Mouse (Mus musculus): ENCODE measurements around the gene Prima1.

The Prima1 gene

DNA sequence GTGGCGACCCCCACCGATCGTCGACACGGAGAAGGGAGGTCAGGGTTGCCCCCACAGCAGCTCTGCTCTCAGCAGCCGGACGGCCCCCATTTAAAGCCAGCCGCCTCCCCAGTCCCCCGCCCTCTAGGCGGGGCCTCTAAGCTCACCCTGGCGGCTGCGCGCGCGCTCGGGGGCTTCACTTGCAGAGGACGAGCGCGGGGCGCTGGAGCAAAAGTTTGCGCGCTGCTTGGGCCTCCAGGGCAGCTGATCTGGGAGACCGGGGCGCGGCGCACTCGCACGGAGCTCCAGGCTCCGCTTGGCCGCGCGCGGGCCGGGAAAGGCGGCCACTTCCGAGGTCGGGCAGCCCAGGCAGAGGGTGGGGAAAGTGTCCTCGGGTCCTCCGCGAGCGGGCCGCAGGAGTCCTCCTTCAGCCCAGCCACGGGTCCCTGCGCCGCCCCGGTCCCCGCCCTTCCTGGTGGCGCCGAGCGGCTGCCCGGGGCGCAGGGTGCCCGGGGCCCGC is at the start of gene Prima1:
TSS of gene Prima1 (minus strand) at position 68 of the 499 bp plus-strand sequence.
- peak; percentile 5 for DNase-seq

DNA sequence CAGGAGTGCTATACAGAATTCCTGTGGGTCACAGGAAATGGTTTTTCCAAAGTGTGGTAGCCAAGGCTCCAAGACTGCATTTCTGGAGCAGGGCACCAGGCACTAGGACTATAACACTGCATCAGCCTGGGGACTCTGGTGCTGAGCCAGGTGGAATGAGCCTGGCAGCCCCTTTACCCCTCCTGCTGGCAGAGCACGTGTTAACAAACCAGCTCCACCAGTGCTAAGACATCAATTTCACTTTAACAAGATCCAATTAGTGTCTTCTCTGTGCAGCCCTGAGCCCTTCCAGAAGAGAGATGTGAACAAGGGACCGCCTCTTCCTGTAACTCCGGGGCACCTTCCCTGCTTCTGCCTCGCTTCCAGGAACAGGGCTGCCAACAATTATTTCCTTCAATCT is 45.3 kb upstream of the Prima1 start:
- DNase-seq, result no peak

DNA sequence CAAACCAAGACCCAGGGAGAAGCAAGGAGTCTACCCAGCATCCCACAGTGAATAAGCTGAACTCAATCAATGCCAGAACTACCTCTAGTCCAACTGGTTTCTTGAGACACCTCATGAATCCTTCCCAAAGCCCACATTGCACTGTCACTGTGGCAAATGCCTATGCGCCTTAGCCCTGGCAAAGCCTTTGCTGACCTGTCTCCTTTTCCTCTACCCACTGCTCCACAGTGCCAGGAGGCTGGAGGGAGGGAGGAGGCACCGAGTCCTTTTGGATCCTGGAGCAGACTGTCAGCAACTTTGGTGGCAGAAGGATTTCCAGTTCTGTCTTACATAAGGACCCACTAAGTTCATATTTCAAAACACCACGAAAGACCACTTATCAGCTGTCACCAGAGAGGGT is 41.5 kb upstream of the Prima1 start:
- no peak for DNase-seq

DNA sequence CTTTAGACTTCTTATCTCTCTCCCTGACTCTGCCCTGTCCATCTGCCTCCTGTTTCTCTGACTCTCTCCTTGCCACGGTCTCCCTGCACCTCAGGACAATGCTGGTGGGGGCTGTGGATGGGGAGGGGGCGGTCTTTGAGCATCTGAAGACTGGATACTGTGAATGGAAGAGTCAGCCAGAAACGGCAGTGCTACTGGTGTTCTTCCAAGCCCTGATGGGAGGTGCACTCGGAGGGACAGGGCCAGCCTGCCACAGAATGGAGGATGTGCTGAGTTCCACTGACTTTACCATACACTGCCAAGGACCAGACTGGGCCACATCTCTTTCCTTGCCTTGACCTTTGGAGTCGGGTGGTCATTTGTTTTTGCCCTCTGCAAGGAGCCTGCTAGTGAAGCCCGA is 41.0 kb upstream of the Prima1 start:
- no peak for DNase-seq

DNA sequence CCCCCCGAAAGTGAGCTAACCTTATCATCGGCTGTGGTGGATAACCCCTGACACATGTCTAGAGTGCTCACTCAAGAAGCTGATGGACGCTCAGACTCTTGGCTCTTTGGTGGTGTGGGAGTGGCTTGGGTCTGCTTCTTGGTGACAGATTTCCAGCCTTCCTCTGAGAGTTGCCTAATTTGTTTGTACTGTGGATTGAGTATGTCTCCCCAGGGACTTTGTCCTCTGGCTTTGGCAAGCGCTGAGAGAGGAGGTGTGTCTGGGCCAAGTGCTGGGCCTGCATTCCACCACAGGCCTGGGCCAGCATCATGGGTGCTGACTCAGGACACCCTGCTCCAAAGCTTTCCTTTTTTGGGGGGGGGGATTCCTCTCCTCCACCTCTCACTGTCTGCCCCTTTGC is 40.0 kb upstream of the Prima1 start:
- DNase-seq, result no peak

DNA sequence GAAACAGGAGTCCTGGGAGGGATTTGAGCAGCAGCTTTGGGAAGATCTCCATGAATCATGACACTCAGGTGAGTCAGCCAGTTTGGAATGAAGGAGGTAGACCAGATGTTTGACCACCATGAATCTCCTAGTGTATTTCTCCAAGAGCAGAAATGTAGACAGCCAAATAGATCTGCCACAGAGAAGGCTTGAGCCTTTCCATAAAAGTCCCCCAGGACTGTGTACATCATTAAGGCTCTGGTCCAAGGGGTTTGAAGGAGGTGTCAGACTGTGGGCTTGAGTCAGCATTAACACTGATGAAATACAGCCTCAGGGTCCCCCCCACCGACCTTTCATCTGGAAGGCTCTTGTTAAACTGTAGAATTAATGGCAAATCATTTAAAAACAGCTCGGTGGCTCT is 39.5 kb upstream of the Prima1 start:
- no peak for DNase-seq

DNA sequence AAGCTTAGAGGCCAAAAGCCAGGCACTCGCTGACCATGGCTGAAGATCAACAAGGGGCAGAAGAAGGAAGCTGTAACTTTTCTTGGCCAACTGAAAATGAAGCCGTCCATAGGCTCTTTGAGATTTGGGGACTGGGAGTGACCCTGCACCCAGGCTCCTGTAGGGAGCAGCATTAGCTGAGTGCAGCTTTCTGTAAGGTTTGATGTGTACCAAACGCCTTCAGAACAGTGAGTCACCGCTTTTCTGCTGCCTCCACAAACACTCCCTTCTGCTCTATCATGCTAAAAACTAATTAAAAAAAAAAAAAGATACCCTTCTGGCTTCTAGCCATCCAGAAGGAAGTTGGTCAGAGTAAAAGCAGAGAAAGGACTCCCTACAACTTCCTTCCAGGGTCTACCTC is 34.5 kb upstream of the Prima1 start:
- no peak for DNase-seq

DNA sequence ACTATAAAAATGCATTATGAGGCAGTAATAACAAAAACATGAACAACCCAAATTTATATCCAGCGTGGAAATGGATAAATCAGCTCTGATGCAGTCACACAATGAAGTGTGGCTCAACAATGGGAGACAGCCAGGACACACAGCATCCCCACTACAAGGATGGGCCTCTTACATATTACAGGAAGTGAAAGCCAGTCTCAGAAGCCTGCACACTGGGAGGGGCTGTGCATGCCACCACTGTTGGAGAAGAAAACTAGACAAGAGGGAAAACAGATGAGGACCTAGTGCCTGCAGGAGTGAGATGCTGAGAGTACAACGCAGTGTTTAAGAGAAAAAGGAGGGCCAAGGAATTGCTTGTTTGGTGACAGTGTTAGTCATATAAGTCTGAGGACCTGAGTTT is 31.8 kb upstream of the Prima1 start:
- no peak for DNase-seq

DNA sequence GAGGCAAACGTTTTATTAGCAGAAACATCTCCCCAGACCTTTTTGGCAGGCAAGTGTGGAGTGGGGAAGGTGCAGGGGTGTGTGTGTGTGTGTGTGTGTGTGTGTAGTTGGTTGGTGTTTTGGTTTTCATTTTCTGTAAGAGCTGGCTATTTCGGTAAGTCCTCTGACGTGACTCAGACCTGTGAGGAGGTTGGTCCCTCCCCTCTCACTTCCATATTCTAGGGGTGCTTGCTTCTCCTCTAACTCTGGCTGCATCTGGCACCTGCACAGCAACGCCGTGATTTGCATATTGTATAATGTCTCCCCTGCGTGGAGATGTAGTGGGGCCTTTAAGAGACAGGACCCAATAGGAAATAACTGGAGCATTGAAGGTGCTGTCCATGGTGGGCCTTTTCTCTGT is 31.1 kb upstream of the Prima1 start:
- no peak for DNase-seq

DNA sequence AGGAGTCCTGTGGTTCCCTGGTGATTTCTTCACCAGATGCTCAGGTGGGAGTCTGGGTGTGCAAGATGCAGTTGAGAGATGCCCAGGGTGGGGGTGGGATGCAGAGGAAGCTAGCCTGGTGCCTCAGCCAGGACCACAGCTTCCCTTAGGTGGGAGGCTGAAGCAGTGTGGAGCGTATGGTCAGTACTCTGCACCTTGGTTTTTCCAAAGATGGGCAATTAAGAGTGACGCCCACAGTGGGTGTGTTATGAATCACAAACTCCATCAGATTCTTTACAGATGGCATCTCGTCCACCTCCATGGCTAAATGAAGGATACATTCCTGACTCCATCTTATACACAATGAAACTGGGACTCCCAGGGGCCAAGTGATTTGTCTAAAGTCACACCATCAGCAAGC is 30.2 kb upstream of the Prima1 start:
- no peak for DNase-seq

DNA sequence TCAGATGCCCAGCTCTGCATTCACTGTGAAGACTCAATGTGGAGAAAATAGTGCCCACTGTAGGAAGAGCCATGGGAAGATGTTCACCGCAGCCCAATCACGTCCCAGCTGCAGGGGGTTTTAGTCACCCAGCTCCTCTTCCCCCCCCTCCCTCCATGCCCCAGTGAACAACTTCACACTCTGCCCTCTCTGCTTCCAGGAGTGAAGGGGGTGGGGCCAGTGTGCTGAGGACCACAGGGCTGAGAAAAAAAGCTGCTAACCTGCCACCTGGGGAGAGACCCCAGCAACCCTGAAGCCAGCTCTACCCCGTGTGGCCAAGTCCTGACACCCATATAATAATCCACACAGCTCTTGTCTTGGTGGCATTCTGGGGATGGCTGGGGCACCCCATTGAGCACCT is 24.7 kb upstream of the Prima1 start:
- no peak for DNase-seq

DNA sequence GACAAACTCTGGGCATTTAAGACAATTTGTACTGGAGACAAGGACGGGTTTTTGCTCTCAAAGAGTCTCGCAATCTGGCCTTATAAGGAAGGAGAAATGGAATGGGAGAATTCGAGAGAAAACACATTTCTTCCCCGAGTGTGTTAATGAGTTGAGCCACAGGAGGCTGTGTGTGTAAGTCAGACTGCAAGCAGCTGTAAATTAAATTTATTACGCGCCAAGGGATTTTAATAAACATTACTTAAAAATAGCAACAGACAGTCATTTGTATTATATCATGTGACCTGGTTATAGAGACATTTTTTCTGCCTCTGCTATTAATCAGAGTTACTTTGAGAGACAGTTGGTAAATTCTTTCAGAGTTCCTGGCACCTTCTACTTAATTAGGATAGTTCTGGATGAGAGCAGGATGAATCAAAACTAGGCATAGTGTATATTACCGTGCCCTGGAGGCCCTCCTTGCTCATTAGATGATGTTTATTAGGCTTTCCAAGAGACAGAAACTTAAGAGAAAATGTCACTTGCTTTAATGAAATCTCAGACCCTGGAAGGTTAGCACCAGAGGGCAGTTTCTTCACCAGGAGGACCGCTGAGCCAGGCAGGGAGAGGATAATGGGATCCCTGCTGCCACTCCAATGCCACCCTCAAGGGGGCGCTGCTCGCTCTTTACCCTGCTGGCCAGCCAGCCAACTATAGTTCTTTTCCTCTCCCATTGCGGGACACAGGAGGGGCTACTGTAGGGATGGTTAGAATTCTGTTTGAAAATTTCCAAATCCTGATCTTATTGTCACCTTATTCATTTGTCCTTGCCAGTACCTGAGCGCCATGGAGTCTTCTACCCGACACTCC is 20.3 kb upstream of the Prima1 start:
- no peak for DNase-seq

DNA sequence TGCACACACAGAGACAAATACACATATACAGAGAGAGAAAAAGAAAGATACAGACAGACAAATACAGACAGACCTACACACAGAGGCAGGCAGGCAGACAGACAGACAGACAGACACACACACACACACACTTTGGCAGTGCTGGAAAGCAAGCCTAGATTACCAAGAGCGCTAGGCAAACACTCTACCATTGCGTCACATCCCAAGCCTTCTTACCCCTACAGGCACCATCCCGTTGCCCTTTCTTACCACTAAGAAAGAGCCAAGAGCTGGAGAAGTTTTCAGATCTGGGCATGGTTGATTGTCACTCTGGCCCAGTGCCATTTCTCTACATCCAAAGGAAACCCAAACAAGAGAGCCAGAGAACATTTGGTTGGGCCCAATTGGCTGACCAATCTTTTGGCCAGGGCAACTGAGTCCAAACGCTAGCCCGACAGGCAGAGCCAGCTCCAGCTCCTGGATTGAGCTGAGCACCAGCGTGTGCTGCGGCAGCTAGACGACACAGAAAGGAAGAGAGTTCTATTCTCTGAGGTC is 11.0 kb upstream of the Prima1 start:
- DNase-seq, result no peak

DNA sequence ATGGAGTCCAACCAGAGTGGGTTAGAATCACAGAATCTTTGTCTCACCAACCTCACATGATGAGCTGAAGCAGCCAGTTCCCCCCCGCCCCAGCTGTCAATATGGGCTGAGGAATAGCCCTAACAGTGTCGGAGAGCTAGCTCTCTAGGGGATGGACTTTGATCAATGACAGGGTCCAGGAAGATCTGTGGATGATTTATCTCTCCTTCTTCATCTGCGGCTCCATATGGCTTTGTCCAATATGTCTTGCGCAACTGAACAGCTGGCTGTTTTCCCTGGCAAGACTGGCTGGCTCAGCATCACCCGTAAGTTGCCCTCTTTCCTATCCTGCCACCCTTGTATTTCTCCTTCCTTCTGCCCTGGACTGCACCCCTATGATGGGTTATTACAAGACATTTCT is 9.2 kb upstream of the Prima1 start:
- no peak for DNase-seq

DNA sequence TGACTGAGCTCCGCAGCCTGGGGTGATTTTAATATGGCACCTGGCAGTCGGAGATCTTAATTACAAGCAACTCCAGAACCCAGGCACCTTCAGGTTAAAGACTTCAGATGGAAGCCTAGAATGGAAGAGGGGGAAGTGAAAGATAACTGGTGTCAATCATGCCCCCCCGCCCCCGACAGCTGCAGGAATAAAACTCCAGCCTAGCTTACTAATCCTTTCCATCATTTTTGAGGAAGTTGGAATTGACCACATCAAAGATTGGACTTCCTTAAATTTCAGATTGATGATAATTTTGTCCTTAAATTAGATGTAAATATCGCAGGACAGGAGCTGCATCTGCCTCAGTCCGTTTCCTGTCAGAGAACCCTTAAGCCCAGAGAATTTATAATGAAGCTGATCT is 8.4 kb upstream of the Prima1 start:
- DNase-seq, result no peak

DNA sequence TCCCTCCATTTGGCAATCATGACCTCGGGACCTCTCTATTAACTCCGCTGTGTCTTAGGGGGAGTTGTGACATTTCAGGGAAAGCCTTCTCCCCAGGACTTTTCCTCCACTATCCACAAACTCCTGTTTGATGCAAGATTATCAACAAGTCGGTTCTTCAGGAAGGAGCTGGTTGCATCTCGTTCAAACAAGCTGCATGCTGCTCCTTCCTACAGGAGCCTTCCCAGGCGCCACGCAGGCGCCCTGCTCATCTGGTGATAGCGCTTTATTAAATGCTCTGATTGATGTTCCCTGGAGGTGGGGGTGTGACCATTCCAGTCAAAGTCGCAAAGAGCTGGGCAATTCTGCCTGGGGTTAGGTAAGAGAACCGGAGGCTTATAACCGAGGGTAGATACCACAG is 1.1 kb upstream of the Prima1 start:
- DNase-seq, result no peak

DNA sequence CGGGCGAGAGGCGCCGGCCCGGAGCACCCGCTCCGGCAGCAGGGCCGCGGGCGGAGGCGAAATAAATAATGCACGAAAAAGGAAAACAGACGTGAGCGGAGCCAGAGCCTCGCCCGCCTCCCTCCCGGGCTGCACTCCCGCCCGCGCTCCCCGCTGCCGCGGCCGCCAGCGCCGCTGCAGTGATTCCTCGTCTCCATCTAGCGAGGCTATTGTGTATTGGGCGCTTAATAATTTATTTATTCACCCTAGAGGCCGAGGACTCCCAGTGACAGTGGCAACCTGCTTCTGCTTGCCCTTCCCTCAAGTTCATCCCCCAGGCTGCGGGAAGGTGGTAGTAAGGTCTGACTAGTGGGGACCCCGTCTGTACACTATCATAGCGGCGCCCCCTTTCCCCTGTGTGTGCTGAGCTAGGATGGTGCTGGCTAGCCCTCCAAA is 658 bp upstream of the Prima1 start:
- DNase-seq, result peak; percentile 7

DNA sequence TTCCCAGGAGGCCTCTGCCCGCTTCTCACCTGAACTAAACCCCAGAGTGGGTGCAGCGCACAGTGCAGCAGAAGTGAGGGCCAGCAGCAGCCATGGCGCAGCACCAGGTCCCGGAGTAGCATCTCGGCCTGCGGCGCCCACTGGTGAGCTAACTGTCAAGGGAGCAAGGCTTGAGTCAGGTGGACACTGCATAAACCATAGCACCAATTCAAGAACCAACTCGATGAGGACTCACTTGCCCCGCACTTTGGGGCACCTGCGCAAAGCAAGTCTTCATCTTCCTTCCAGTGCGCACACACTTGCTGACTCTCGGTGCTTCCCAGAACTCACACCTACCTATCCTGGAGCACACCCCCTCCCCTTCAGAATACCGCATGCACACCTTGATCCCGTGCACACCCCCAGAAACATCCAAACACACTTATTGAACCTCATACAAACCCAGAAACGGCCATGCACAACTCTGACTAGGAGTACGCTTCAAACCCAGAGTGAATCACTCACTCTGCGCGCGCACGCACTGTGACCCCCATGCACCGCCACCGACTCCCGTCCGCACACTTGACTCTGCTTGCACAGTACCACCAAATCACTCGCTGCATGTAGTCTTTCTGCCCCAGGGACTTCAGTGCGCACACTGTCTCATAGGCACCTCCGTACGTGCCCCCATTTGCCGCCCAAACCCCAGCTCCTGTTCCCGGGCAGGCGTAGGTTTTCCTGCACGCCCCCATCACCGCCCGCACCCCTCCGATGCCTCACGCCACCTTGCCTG is 453 bp downstream of the Prima1 start:
- no peak for DNase-seq

DNA sequence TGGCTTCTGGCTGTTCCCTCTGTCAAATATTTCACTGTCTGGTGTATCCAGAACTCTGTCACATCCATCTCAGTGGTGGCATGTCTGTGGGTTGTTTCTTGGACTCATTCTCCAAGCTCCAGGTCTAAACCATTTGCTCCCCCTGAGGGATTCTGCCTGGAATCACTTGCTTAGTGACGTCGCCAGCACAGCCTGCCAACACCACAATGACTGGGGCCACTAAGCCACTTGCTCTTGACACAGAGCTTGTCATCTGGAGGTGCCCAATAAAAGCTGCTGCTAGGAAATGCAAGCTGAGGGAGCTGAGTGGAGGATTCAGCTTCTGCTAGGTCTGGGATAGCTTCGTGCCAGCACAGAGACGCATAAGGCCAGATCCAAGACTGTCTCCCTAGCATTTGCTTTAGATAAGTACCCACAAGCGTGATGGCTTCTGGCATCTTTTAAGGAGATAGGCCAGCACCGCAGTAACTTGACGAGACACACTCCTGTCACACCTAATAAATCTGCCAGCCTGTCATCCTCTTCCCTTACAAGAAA is 3.0 kb downstream of the Prima1 start:
- no peak for DNase-seq

DNA sequence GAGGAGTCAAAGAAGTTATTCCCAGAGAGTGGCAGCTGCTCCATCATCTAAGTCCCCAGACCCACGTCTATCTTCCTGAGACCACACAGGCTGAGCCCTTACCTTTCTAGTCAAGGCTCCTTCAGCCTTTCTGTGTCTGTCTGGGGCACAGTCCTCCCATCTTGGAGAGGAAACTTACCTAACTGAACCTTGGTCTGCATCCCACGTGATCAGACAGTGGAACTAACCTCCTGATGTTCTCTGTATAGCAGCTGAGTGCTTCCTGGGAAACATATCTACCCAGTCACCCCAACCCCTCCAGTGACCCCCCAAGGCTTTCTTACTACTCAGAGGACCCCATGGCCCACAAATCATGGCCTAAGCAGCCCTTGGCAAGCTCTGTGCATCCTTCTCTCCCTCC is 6.1 kb downstream of the Prima1 start:
- DNase-seq, result no peak

DNA sequence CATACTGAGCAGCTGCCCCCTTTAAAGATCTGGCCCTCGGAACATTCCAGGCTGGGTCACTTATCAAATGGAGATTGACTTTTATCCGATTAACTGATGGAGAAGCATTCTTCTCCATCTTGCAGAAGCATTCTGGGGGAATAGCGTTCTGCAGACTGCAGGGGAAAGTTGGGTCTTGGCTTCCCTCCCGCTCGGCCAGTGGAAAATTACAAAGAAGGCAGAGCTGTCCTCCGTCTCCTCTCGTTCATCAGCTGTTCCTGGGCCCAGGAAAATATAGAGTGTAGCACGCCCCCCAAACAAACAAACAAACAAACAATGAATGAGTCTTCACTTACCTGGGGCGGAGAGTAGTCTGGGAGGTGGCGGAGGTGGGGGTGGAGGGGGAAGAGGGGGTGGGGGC is 6.7 kb downstream of the Prima1 start:
- DNase-seq, result no peak

DNA sequence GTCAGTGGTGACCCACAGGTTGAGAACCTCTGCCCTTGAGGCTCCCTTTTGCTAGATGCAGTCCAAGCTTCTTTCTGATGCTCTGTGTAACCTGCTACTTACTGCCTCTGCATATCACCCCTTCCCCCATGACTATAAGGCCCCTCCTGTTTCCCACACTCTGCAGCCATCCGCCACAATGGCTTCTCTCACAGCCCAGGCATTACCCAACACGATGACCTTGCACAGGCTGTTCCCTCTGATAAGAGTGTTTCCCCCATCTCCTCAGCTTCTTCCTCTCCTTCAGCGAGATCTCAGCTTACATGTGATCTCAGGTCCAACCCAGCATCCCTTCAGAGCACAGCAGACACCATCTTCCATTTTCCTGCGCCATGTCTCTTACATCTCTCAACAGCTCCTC is 12.9 kb downstream of the Prima1 start:
- DNase-seq, result no peak

DNA sequence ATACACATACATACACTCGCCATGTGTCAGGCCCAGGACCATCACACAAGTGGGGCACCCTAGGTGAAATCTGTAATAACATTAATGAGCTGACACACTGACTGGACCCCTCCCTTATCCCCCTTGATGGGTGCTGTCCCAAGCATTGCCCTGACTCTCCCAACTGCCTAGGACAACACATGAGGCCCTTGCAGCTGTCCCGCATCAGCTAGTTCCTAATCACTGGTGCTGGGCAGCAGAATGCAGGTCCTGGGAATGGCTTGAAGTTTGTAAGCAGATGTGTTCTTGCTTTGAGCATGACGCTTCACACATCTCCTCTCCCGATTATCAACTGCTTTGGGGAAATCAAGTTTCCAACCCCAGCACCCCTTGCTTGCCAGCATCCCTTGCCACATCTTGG is 15.8 kb downstream of the Prima1 start:
- no peak for DNase-seq

DNA sequence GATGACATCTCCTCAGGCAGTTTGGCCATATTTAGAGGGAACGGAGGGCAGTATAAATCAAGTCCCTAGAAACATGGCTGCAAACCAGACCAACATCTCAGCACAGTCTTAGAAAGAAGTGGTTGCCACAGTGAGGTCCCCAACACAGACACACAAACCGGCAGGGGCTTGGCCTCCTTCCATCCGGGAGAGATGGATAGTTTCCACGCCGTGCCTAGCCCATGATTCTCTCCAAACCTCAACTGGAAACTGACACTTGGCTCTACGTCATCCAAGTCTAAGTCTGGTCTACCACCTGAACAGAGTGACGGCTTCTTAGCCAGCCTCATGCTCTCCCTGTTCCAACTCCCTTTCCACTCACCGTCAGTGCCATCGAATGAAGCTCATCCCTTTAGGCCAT is 18.3 kb downstream of the Prima1 start:
- DNase-seq, result no peak

Data from cerebellum, adult 9-10 months (tissue).